In genomic region chr14:93890519-93891370, GRCm38 (mm10) we compare ENCODE assay signal across 8 mouse cellular contexts. TPM values are rescaled to one million over a fixed set of nuclear protein-coding genes. Genes with fewer than 3 reads are reported as not detected.
DNase-seq lines count a peak whose midpoint lies in the region; ATAC-seq and TF ChIP-seq lines count a peak whose summit lies in the region.

Gene Pcdh9, minus strand, starts transcription at chr14:93890679.

- POLR2A ChIA-PET in Patski (lab: Charles Lee), result no interaction called here

- H3K4me2 ChIP-seq in hindbrain, embryonic 11.5 days (replicated peaks; ENCODE audit: low read depth, low read length), result peak within 1 kb of the TSS; percentile 87
- peak within 1 kb of the TSS; percentile 89 for H3K4me2 ChIP-seq in lung, embryonic 15.5 days

- no peaks in the 10 kb centered on the region for H3K4me1 ChIP-seq in hindbrain, embryonic 11.5 days (replicated peaks; ENCODE audit: control insufficient read depth, insufficient read depth, low read length)
- H3K4me1 ChIP-seq in lung, embryonic 15.5 days, result peaks cover 11% of the 10 kb centered on the region; the same call in 1 of the 2 replicates

- TF ChIP-seq CTCF in Patski (IDR thresholded peaks at IDR 0.05), result no peak

- in situ Hi-C loops in Patski (cut with MboI; ENCODE audit: low pct_unique_long_range_greater_than_20kb), result no loop called here

- H3K27me3 ChIP-seq in Patski, result peaks cover 60% of the 10 kb centered on the region
- no peaks in the 10 kb centered on the region for H3K27me3 ChIP-seq in hindbrain, embryonic 11.5 days (ENCODE audit: control insufficient read depth, insufficient read depth, low read length)
- H3K27me3 ChIP-seq in lung, embryonic 15.5 days, result peaks cover 4% of the 10 kb centered on the region; the same call in 1 of the 2 replicates

- no peaks in the 10 kb centered on the region for H3K36me3 ChIP-seq in hindbrain, embryonic 11.5 days (ENCODE audit: control insufficient read depth, insufficient read depth, low read length)
- no peaks in the 10 kb centered on the region for H3K36me3 ChIP-seq in lung, embryonic 15.5 days

- H3K27ac ChIP-seq in hindbrain, embryonic 11.5 days (ENCODE audit: low read depth, low read length), result peak within 1 kb of the TSS; percentile 65
- H3K27ac ChIP-seq in lung, embryonic 15.5 days, result peak within 1 kb of the TSS; percentile 75

- ATAC-seq in Patski, result peak; percentile 23
- ATAC-seq in hindbrain, embryonic 11.5 days (ENCODE audit: low FRiP score), result peak; percentile 99
- ATAC-seq in lung, embryonic 15.5 days (ENCODE audit: borderline replicate concordance, extremely low read depth, low FRiP score, low TSS enrichment), result peak; percentile 99

- CTCF ChIA-PET in Patski (lab: Charles Lee), result no interaction called here

- WGBS in hindbrain, embryonic 11.5 days, result under 1% methylated on average over 50 of the region's 50 CpGs
- WGBS in lung, embryonic 15.5 days, result under 1% methylated on average over 50 of the region's 50 CpGs

- H3K9me3 ChIP-seq in hindbrain, embryonic 11.5 days (ENCODE audit: control insufficient read depth, low read length), result no peaks in the 10 kb centered on the region
- H3K9me3 ChIP-seq in lung, embryonic 15.5 days, result no peaks in the 10 kb centered on the region

- DNase-seq in Patski (ENCODE audit: low read depth, low spot score), result no peak
- peak; percentile 96 to 98 for DNase-seq in cerebellum, postnatal 10 days
- DNase-seq in frontal cortex, postnatal 14 days (ENCODE audit: low spot score in 2 of 2), result peak; percentile 97
- peak; percentile 92 for DNase-seq in hindbrain, embryonic 11.5 days (ENCODE audit: low spot score)
- peak; percentile 98 for DNase-seq in layer of hippocampus, postnatal 10 days (ENCODE audit: low spot score in 2 of 2)
- DNase-seq in retina, postnatal 1 day, result peak; percentile 98
- DNase-seq in urinary bladder, postnatal 4 days (ENCODE audit: low spot score in 2 of 2), result peak; percentile 88 to 89

- peak within 1 kb of the TSS; percentile 68 for H3K9ac ChIP-seq in hindbrain, embryonic 11.5 days (ENCODE audit: low read depth, low read length)
- H3K9ac ChIP-seq in lung, embryonic 15.5 days, result peak within 1 kb of the TSS; percentile 56

- peak within 1 kb of the TSS; percentile 45 for H3K4me3 ChIP-seq in hindbrain, embryonic 11.5 days (ENCODE audit: low read depth, low read length)
- peak within 1 kb of the TSS; percentile 66 for H3K4me3 ChIP-seq in lung, embryonic 15.5 days

RNA-seq across cellular contexts. Expression of gene Pcdh9, which starts in this region (rescaled TPM):
- not detected for polyA plus RNA-seq in Patski (2021)
- 41.3 and 50.9 TPM in 2 replicates for polyA plus RNA-seq in hindbrain, embryonic 11.5 days (2014; fragmentation: Nextera tagmentation; extraction: Ambion mirVana)
- total RNA-seq in layer of hippocampus, postnatal 10 days (2021), result 100 to 1,000 TPM; 150 to 158 TPM
- 10.0 and 10.3 TPM in 2 replicates for polyA plus RNA-seq in lung, embryonic 15.5 days (2015; fragmentation: Nextera tagmentation; extraction: Ambion mirVana)

Comparison
In these comparisons a context has a peak if more than half of its experiments do, and no peak if none do; other contexts are left out.
1. RNA of gene Pcdh9 (polyA plus RNA-seq): 41.3 to 50.9 TPM in hindbrain, embryonic 11.5 days and 10.0 to 10.3 TPM in lung, embryonic 15.5 days; not detected in Patski (single experiment); every median in the first group is over 10 times any median in the second.
2. Peak in ATAC-seq in Patski; RNA of the gene not detected or under 1 TPM.
3. ATAC-seq: peak in every context shown above with its lines; median percentile 99 in hindbrain, embryonic 11.5 days; 99 in lung, embryonic 15.5 days; 23 in Patski.